Mouse (Mus musculus) liver, embryonic 11.5 days (tissue): Measurements from ENCODE around the gene Odf3. TPM values are rescaled to one million over a fixed set of nuclear protein-coding genes. Genes with fewer than 3 reads are reported as not detected.

Experiments used
- ATAC-seq: fragments of 200-750 bp; cut with Nextera tagmentation; replicated peaks from 2 replicates; pipeline ENCODE4 v1.8.0; 2017; ENCODE audit warnings: moderate number of reproducible peaks, mild to moderate bottlenecking, moderate TSS enrichment, moderate library complexity; ENCODE audit not compliant: low FRiP score
- DNase-seq: peaks from one replicate; pipeline ENCODE4 v3.0.0-alpha.2; 2017; ENCODE audit warnings: low spot score
- H3K27ac ChIP-seq: fragments of 300-500 bp; sonication (generic); 2 replicates; pipeline ENCODE4 v1.5.1; 2014; ENCODE audit warnings: mild to moderate bottlenecking, low read depth, low read length, control low read depth
- H3K27me3 ChIP-seq: fragments of 300-500 bp; sonication (generic); replicated peaks from 2 replicates; pipeline ENCODE4 v1.6.1; 2014; ENCODE audit warnings: low read length, mixed read lengths; ENCODE audit not compliant: control insufficient read depth, insufficient read depth
- H3K36me3 ChIP-seq: fragments of 300-500 bp; sonication (generic); 2 replicates; pipeline ENCODE4 v1.6.1; 2014; ENCODE audit warnings: mild to moderate bottlenecking, low read length, moderate library complexity, mixed read lengths; ENCODE audit not compliant: control insufficient read depth, insufficient read depth
- H3K4me1 ChIP-seq: fragments of 300-500 bp; sonication (generic); replicated peaks from 2 replicates; pipeline ENCODE4 v1.6.1; 2014; ENCODE audit warnings: low read length, mixed read lengths; ENCODE audit not compliant: control insufficient read depth, insufficient read depth
- H3K4me2 ChIP-seq: fragments of 300-500 bp; sonication (generic); 2 replicates; pipeline ENCODE4 v1.6.1; 2014; ENCODE audit warnings: mild to moderate bottlenecking, control low read depth, moderate library complexity
- H3K4me3 ChIP-seq: fragments of 300-500 bp; sonication (generic); 2 replicates; pipeline ENCODE4 v1.5.1; 2014; ENCODE audit warnings: low read depth, low read length, control low read depth
- H3K9ac ChIP-seq: fragments of 300-500 bp; sonication (generic); 2 replicates; pipeline ENCODE4 v1.6.1; 2014; ENCODE audit warnings: low read depth, low read length, control low read depth
- H3K9me3 ChIP-seq: fragments of 300-500 bp; sonication (generic); 2 replicates; pipeline ENCODE4 v1.6.1; 2016; ENCODE audit warnings: low read length, inconsistent platforms, mixed read lengths; ENCODE audit not compliant: control insufficient read depth
- WGBS: fragments of 180-500 bp; shearing (Covaris S2); extraction: QIAGEN DNeasy Blood & Tissue Kit; methylation state at CpG from one replicate; pipeline ENCODE4 v1.1.7; 2014; 5-methylcytosine and 5-hydroxymethylcytosine counted together
- polyA plus RNA-seq: library from polyadenylated mRNA; unstranded; fragments of >200 nt; fragmentation: Nextera tagmentation; extraction: Ambion mirVana; gene quantifications from 2 replicates; pipeline ENCODE4 v1.2.1, GENCODE M21; 2014

Gene Odf3
- polyA plus RNA-seq, 1 experiment from 2014 or later, result not detected

- no peak overlapping the region for H3K27ac ChIP-seq
- H3K27me3 ChIP-seq, result no peaks in the 10 kb centered on the region
- no peak for ATAC-seq
- no peak overlapping the region for H3K4me2 ChIP-seq
- WGBS, result 91% methylated on average over 4 of the region's 4 CpGs
- H3K4me1 ChIP-seq, result peaks cover 12% of the 10 kb centered on the region
- no peak overlapping the region for H3K9ac ChIP-seq
- H3K36me3 ChIP-seq, result peaks cover 23% of the 10 kb centered on the region
- H3K9me3 ChIP-seq, result no peaks in the 10 kb centered on the region
- H3K4me3 ChIP-seq, result no peak overlapping the region
- DNase-seq, result no peak
These were observed 4.3 kb downstream of the Odf3 start for GRCm38 (mm10) chr7:140851916-140852315.

- no peak overlapping the region for H3K4me3 ChIP-seq
- H3K4me1 ChIP-seq, result peaks cover 17% of the 10 kb centered on the region
- H3K27ac ChIP-seq, result no peak overlapping the region
- ATAC-seq (no peak), DNase-seq (no peak)
- 0 out of 2 replicates have a peak overlapping the region, but pooled peaks have one; percentile 25 for H3K9ac ChIP-seq
- no peaks in the 10 kb centered on the region for H3K27me3 ChIP-seq
- peaks cover 23% of the 10 kb centered on the region for H3K36me3 ChIP-seq
- WGBS, result 78% methylated on average over 9 of the region's 9 CpGs
- no peak overlapping the region for H3K4me2 ChIP-seq
- H3K9me3 ChIP-seq, result no peaks in the 10 kb centered on the region
These were observed 5.8 kb downstream of the Odf3 start for GRCm38 (mm10) chr7:140853386-140853785.

GRCm38 (mm10) chr7:140854483-140854882, 6.9 kb downstream of the Odf3 start:
- no peak overlapping the region for H3K9ac ChIP-seq

GRCm38 (mm10) chr7:140855181-140855580, 7.6 kb downstream of the Odf3 start:
- no peak for ATAC-seq

More at GRCm38 (mm10) chr7:140854483-140854882, 6.9 kb downstream of the Odf3 start:
- Histone ChIP-seq H3K4me1 (peaks cover 22% of the 10 kb centered on the region), H3K9me3 (no peaks in the 10 kb centered on the region), H3K27me3 (no peaks in the 10 kb centered on the region), H3K27ac (no peak overlapping the region), H3K36me3 (peaks cover 27% of the 10 kb centered on the region), H3K4me2 (peak overlapping the region; percentile 99; the same call in 1 of the 2 replicates), H3K4me3 (peak overlapping the region; percentile 67; the same call in 1 of the 2 replicates)
- WGBS, result 93% methylated on average over 18 of the region's 18 CpGs
- ATAC-seq, result no peak
- no peak for DNase-seq

GRCm38 (mm10) chr7:140855860-140856784, 8.5 kb downstream of the Odf3 start, which contains the start of gene Gm45785:
Gene Gm45785, minus strand, starts transcription at chr7:140856331.
- H3K36me3 ChIP-seq, result peaks cover 37% of the 10 kb centered on the region
- under 1% methylated on average over 51 of the region's 51 CpGs for WGBS
- DNase-seq (peak; percentile 88), ATAC-seq (peak; percentile 78)
- H3K4me2 ChIP-seq, result peak within 1 kb of the TSS; percentile 99
- no peaks in the 10 kb centered on the region for H3K9me3 ChIP-seq
- H3K9ac ChIP-seq, result peak within 1 kb of the TSS; percentile 91
- peak within 1 kb of the TSS; percentile 95 for H3K27ac ChIP-seq
- H3K27me3 ChIP-seq, result no peaks in the 10 kb centered on the region
- peaks cover 22% of the 10 kb centered on the region for H3K4me1 ChIP-seq
- peak within 1 kb of the TSS; percentile 67 for H3K4me3 ChIP-seq

More at GRCm38 (mm10) chr7:140855181-140855580, 7.6 kb downstream of the Odf3 start:
- 69% methylated on average over 9 of the region's 9 CpGs for WGBS
- peak overlapping the region; percentile 91 for H3K9ac ChIP-seq
- H3K27ac ChIP-seq, result no peak overlapping the region
- H3K4me2 ChIP-seq, result peak overlapping the region; percentile 99
- H3K9me3 ChIP-seq, result no peaks in the 10 kb centered on the region
- peak overlapping the region; percentile 67 for H3K4me3 ChIP-seq
- H3K36me3 ChIP-seq, result peaks cover 31% of the 10 kb centered on the region
- no peak for DNase-seq
- no peaks in the 10 kb centered on the region for H3K27me3 ChIP-seq
- peaks cover 22% of the 10 kb centered on the region for H3K4me1 ChIP-seq

GRCm38 (mm10) chr7:140856785-140857549, 9.4 kb downstream of the Odf3 start, which contains the start of gene Ric8a:
Gene Ric8a, plus strand, starts transcription at chr7:140856957.
- no peaks in the 10 kb centered on the region for H3K9me3 ChIP-seq
- peaks cover 22% of the 10 kb centered on the region for H3K4me1 ChIP-seq
- H3K4me3 ChIP-seq, result peak within 1 kb of the TSS; percentile 67
- peak; percentile 85 for DNase-seq
- no peaks in the 10 kb centered on the region for H3K27me3 ChIP-seq
- WGBS, result under 1% methylated on average over 50 of the region's 50 CpGs
- H3K36me3 ChIP-seq, result peaks cover 44% of the 10 kb centered on the region
- peak within 1 kb of the TSS; percentile 91 for H3K9ac ChIP-seq
- peak within 1 kb of the TSS; percentile 99 for H3K4me2 ChIP-seq
- H3K27ac ChIP-seq, result peak within 1 kb of the TSS; percentile 95
- ATAC-seq, result peak; percentile 82

GRCm38 (mm10) chr7:140857550-140858505, 10.2 kb downstream of the Odf3 start, which contains the start of gene Bet1l:
Gene Bet1l, minus strand, starts transcription at chr7:140857577.
- peak; percentile 44 for DNase-seq
- peak; percentile 32 for ATAC-seq
- Histone ChIP-seq H3K4me2 (peak within 1 kb of the TSS; percentile 99), H3K36me3 (peaks cover 43% of the 10 kb centered on the region), H3K4me1 (peaks cover 22% of the 10 kb centered on the region), H3K27ac (peak within 1 kb of the TSS; percentile 95), H3K4me3 (peak within 1 kb of the TSS; percentile 67), H3K9me3 (no peaks in the 10 kb centered on the region), H3K9ac (peak within 1 kb of the TSS; percentile 91), H3K27me3 (no peaks in the 10 kb centered on the region)
- 30% methylated on average over 40 of the region's 40 CpGs for WGBS
